Mouse (Mus musculus) natural killer cell, adult 2 months (primary cell): ENCODE results near the gene Pdzd2.
A peak's percentile ranks its signal among the peaks of the same experiment; 100 is the strongest.

Experiments
- DNase-seq, 2 experiments: peaks; one replicate each; pipeline ENCODE4 v3.0.0; 2022; ENCODE audit warnings: low spot score in 2 of 2

The Pdzd2 gene

DNA sequence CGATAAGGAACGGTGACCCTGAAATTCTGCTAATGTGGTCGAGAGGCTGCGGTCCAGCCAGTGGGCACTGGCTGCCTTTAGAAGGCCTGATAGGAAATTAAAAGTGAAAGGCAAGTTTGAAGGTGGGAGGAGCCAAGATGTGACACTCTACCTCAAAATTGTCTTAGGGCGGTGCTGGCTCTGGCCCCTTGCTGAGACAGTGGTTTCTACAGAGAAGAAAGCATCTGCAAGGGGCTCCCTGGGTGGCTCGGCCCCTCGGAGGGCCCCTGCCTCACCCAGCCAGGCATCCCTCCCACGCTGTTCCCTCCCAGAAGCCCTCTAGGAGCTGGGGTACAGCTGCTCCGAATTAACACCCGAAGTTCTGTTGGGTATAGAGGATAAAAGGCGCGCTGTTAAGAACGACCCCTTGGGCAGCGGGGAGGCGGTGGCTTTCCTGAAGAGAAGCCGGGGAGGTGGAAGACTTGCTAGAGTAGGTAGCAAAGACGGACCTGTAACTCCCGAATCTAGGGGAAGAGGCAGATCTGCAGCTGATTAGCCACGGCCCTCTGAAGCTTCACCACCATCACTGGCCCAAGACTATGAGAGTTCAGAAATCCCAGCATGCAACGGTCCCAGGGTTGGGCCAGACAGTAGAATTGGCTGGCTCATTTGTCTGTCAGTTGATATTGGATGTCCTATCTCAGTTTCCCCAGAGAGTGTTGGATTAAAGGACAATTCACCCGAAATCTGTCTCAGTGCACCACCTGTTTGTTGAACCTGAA is 71.8 kb downstream of the Pdzd2 start:
- DNase-seq = peak; percentile 25 to 32

DNA sequence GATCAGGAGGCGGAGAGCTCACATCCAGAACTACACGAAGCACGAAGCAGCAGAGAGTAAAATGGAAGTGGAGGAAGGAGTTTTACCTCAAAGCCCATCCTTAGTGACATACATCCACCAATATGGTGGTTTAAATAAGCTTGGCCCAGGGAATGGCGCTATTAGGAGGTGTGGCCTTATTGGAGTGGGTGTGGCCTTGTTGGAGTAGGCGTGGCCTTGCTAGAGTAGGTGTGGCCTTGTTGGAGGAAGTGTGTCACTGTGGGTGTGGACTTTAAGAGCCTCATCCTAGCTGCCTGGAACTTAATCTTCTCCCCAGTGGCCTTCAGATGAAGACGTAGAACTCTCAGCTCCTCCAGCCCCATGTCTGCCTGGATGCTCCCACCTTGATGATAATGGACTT is 73.8 kb downstream of the Pdzd2 start:
- no peak for DNase-seq

DNA sequence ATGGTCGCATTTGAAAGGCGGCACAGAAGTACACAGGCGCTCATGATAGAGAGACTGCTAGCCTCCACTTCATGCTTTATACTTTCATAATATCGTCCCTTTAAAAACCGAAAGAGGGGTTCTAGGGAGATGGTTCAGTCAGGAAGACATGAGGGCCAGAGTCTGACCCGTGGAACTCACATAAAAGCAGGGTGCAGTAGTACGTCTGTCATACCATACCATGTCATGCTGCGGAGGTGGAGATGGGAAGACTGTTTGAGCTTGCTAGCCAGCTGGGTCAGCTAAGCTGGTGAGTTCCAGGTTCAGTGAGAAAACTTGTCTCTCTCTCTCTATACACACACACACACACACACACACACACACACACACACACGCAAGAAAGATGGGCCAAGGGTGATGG is 76.4 kb downstream of the Pdzd2 start:
- no peak for DNase-seq

DNA sequence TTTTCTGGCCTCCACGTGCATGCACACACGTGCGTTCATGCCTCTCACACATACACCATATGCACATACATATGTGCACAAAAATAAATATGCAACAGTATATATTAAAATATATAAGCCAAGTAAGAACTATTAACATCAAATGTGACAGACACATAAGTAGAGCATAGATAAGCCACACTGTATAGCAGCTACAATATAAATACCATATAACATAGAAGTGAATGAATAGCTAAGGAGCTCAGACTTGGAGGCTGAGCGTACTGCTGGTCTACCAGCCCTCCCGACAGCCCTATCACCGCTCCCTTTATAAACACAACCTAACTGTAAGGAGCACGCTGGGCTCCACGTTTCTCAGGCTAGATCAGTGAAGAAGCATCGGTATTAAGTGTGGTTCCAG is 79.4 kb downstream of the Pdzd2 start:
- DNase-seq = no peak

DNA sequence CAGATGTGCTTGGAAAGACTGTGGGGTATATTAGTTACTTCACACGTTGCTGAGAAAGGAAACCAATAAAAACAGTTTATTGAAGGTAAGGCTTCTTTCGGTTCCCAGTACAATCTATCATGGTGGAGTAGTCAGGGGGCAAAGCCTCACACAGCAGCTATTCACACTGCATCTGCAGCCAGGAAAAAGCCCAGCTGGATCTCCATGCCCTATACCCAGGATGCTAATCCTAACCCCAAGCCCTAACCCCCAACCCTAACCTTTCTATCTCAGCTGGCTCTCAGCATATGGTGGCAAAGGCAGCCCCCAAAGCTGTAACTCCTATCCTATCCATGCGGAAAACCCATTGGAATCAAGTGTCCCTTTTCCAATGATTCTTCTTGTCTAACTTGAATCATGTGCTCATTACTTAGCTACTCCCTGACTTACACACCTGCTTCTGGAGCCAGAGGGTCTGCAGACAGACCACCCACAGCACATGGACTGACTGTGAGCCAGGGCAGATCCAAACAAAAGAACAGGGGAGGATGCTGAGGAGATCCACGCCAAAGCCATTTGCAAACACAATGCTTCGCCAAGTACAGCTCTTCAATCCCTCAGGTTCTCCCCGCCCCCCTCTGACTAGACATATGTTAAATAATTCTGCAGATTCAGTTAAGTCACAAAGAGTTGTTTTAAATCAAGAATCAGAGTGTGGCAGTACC is 83.6 kb downstream of the Pdzd2 start:
- DNase-seq = no peak

DNA sequence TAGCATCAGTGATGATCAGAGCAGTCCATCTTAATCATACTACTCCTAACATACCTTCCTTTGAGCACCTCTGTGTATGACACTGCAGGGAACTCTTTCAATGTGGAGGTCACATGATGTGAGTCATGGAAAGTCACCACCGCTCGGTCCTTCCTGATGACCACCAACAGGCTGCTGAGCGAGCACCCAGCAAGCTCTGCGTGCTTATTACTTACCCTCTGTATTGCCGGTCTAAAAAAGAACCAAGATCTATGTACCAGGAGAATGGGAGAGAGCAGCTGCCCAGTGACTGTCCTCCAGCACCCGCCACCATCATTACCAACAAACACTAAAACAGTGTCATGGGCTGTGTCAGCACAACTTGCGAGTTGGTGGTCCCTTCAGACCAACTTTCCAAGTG is 84.4 kb downstream of the Pdzd2 start:
- DNase-seq = no peak

DNA sequence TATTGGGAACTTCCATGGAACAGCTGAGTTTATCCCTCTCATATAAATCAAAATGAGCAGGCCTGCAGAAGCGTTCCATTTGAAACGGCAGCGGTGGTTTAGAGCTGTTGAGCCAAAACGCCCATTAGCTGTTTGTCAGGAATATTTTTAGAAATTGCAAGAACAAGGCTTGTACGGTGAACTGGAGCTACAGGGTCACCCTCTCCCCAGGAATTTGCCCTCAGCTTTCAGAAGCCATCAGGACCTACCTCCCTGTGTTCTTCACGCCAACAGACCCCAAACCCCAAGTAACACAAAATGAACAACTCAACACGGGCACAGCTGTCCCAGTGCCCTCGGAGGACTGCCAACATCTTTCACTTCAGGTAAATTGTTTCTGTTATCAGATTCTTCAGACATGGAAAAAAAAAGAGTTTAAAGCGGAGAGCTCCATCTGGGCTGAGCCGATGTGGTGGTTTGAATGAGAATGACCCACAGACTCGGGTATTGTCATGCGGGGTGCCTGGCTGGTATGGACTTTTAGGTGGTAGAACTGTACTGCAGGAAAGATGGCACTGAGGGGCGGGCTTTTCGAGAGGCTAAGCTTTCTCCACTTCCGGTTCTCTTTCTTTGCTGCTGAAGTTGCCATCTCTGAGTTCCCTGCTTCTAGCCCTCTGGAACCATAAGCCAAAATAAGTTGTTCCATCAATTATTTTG is 87.2 kb downstream of the Pdzd2 start:
- DNase-seq = no peak

DNA sequence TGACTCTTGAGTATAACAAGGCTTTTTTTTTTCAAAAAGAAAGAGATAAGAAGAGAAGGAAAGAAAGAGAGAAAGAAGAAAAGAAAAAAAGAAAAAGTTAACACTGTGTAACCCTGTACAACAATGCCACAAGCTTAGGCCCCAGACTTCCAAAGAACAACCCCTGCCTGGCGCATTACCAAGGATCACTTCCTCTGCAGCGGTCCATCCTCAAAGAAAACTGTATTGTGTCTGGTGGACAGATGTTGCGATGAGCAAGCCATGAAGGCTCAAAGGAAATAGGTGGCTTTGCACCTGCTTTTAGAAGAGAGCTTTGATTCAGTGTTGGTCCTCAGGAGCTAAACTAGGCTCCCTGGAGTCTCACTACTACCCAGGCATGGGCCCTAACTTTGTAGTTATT is 89.5 kb downstream of the Pdzd2 start:
- no peak for DNase-seq

DNA sequence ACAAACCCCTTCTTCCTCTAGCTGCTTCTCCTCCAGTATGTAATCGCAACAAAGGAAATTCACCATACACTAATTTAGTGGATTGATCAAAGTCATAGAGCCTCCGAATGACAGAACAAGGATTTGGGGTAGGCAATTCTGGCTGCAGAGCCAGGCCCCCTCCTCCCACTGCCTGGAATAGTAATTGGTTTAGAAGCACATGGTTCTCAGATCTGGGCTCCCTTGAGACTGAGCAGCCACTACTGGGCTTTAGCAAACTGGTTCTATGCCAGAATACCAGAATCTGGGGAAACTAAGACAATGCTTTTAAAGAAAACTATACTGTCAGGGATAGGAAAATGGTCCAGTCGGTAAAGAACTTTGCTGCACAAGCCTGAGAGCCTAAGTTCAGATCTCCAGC is 90.0 kb downstream of the Pdzd2 start:
- no peak for DNase-seq

DNA sequence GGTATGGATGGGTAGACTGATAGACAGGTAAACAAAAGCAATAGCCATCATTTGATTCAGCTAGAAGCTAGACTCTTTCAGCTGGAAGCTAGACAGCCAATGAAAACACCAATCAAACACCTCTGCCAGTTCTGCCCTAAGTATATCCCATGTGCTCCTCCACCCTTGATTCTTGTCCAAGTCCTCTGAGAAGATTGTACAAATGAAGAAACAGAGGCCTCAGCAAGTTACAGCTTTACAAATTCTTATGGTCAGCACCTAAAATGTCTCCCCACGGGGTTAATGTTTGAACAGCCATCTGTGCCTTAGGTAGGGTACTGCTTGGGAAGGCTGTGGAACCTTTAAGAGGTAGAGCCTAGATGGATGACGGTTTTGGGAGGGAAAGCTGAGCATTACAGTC is 90.6 kb downstream of the Pdzd2 start:
- no peak for DNase-seq

DNA sequence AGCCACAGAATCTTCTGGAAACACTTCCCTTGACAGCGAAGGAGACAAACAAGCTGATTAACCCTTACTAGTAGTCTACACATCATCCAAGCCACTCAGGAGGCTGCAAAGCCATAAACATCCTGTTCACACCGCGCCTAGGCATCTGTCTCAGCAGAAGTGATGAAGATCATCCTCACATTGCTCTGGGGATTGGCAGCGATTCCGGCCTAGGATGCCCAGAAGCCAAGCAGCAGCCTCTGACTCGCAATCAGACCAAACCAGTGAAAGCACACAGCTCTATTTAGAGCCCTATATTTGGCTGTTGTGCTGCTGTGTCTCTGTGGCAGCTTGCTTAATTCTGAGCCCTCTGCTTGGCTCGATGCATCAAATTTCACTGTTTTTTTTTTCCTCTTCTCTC is 99.0 kb downstream of the Pdzd2 start:
- no peak for DNase-seq

DNA sequence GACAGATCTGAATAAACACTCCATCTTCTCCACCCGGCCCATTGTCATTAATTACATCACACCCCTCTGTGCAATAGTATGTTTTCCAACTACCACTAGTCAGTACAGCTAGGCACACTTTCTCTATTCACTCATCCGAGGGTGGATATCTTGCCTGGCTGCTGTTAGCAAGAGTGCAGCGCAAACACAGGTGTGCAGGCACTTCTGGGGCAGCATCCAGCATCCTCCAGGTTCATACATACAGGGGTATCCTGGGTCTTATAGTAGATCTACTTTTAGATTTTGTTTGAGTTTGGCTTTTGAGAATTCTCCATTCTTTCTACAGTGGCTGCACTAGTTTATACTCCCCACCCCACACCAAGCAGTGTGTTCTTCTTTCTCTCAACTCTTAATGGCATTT is 99.9 kb downstream of the Pdzd2 start:
- no peak for DNase-seq

DNA sequence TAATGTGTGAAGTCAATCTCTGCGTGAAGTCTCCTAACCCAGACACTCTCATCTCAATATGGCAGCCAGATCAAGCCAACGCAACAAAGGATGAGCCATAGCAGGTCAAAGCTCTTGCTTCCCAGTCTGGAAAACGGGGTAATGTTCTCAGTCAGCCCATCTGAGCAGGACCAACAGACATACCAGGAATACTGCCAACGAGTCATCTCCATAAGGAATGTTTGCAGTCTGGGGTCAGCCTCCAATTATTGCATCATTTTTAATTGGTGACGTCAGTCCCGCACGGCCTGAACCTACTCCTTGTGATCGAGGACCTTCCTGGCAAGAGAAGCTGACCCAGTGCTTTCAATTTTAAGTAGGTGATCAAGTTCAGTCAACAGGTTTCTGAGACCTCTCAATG is 100.5 kb downstream of the Pdzd2 start:
- no peak for DNase-seq

DNA sequence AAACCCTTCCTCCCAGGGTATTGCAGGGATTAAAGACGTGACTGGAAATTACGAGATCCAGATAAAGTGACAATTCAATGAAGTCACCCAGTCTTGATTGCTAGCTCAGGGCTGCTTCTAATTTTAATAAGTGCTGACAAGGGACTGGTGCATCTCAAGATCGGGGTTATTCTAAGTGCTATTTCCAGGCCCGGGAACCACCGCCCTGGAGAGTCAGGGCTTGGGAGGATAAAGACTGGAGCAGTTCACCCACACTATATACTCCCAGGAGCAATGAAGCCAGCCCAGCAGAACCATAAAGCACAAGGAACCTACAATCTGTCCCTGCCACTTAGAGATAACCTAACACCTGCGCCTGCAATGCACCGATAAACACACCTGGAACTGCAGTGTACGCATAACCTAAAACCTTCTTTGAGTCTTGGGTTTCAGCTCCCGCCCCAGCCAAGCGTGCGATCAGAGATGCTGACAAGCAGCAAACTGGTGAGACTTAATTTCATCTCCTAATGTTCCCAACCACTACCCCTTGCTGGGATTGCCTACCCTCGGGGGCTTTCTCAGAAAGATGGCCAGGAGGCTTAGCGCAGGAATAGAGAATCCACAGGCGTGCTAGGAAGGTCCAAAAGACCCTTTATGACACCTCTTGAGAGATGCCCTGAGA is 101.2 kb downstream of the Pdzd2 start:
- DNase-seq = no peak

DNA sequence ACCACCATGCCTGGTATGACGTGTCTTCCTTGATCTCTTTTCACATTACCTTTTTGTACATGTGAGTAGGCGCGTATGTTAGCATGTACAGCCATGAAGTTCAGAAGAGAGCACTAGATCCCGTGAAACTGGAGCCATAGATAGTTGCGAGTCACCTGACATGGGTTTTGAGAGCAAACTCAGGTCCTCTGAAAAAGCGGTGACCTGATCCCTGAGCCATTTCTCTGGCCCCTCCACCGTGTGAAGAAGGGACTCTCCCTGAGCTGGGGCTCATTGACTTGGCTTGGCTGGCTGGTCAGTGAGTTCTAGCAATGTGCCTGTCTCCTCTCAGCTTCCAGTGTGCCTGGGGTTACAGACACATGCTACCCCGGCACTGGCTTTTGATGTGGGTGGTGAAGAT is 102.2 kb downstream of the Pdzd2 start:
- no peak for DNase-seq

DNA sequence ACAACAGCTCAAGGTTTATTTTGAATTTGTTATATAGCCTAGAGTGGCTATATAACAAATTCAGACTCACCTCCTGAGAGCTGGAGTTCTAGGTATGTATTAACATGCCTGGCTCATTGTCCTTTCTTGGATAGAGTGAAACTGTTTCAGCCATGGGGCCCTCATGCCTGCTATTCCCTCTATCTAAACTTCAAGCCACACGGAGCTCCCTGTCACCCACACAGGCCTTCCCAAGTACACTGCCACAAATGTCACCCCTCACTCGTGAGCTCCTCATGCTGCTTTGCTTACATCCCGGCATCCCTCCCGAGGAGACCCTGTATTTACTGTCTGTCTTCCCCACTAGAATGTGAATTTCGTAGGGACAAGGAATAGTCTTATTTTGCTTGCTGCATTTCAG is 103.3 kb downstream of the Pdzd2 start:
- DNase-seq = no peak

DNA sequence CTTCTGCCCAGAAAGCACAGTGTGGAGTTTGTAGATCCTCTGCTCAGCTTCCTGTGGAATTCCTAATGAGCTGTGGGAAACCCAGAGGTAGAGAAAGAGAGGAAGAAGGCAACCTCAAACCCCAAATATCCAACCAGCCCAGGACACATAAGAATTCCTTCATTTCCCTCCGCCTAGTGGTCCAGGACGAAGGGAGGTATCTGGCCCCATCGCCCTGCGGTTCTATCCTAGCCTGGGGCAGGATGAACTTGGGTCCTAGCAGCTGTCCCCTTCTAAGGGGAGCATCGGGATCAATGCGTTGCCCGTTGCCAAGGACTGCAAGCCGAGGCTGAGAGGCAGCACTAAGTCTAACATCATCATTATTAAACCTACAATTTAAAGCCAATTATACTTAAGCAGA is 104.8 kb downstream of the Pdzd2 start:
- DNase-seq = no peak

DNA sequence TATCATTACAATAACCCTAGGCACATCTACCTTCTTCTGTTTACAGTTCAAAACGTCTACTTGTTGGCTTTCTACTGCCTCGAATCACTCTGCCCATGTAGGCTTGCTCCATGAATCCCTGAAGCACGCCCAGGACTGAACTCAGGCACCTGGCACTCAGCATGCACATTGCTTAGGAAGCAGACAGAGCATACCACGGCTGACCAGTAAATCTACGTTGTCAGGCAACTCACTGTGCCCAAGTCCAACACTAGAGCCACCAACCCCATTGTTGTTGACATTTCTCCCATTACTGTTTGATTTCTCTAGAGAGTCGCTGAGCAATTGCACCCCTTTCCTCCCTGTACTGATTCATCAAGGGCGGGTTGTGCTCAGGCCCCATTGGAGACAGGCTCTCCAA is 110.6 kb downstream of the Pdzd2 start:
- DNase-seq = no peak

DNA sequence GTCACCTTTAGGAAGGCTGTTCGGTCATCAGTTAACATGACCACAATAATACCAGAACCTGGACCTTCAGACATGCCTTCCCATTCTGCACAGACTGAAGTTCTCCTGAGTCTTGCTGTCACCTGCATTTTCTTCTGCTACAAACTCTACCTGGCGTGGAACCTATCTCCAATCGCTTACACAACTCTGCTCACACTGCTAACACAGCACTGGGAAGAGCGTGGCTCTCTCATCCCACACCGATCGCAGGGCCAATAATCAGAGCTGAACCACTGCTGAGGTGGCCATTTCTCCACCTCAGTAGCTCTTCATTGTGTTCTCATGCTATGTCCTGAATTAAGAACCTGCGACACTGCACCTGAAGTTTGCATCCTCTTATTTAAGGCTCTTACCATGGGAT is 111.3 kb downstream of the Pdzd2 start:
- DNase-seq = no peak

DNA sequence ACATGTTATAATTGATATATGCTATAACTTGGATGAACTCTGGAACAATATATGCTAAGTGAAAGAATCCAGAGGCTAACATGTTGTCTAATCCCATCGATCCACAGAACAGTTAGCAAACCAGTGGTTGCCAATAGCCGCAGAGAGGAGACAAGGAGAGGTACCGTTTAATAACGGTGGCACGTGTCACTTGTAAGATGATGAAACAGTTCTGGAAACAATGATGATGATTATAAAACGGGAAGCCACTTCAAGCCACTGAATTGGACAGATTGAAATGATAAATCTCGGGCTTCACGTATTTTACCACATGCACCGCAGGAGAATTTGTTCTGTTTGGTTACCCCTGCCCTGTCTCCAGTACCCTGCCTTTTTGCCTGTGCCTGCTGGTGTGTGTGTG is 112.8 kb downstream of the Pdzd2 start:
- DNase-seq = no peak

DNA sequence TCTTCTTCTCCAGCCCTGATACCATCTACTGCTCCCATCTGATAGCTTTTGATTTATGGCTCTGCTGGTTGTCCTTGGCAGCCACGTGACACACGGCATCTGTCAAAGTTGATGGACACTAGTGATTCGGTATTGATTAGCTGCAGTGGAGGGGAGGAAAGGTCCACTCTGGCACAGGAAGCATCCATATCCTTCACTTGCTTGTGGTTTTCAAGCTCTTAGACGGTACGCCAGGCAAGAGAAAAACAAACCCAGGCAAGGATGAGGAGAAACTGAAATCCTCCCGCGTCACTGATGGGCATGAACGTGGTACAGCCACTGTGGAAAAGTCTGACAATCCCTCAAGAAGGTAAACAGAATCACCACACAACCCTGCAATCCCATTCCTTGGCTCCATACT is 113.6 kb downstream of the Pdzd2 start:
- no peak for DNase-seq

DNA sequence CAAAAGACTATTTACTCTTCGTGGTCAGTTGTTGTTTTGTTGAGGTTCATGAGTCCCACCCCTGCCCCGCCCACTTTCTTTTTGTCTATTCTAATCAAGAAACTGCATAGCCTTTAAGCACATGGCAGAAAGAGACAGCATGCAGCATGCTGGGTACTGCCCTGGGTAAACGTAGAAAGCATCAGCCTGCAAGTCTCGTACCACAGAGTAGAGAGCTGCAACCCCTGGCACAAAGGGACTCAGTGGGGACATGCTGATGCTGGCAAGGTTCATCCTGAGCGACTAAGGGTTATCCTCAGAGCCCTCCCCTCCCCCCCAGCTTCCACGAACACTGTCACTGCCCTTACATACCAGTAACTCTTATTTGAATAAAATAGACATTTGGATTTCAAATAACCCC is 114.2 kb downstream of the Pdzd2 start:
- no peak for DNase-seq

DNA sequence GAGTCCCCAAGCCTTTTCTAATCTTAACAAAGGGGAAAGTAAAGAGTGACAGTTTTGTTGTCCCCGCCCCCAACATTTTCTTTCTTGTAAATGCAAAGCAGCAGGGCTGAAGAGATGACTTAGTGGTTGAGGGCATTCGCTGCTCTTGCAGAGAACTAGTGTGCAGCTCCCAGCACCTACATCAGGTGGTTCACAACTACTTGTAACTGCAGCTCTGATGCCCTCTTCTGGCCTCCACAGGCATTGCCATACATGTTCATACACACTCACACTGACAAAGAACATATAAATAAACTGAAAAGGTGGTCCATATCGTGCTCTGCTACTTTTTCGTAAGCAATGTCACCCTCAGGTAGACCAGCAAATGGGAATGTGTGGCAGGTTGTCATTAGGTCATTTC is 116.2 kb downstream of the Pdzd2 start:
- no peak for DNase-seq
